Mouse (Mus musculus) embryo, embryonic 11.5 days (tissue): ENCODE data around the gene Ncf1.

Experiments used
- DNase-seq: peaks from one replicate; pipeline ENCODE4 v3.0.0-alpha.2; 2012; ENCODE audit warnings: low read depth, low spot score

Gene Ncf1

GRCm38 (mm10) chr5:134244890-134245289 is 15.5 kb upstream of the Ncf1 start:
- no peak for DNase-seq

- no peak for DNase-seq
Observed at GRCm38 (mm10) chr5:134243661-134244436, 14.4 kb upstream of the Ncf1 start.

- DNase-seq: no peak
Observed at GRCm38 (mm10) chr5:134241831-134242230, 12.4 kb upstream of the Ncf1 start.

- DNase-seq: no peak
Observed at GRCm38 (mm10) chr5:134237936-134238760, 8.7 kb upstream of the Ncf1 start.

GRCm38 (mm10) chr5:134237508-134237907 is 8.1 kb upstream of the Ncf1 start:
- no peak for DNase-seq

- no peak for DNase-seq
Observed at GRCm38 (mm10) chr5:134236796-134237195, 7.4 kb upstream of the Ncf1 start.

GRCm38 (mm10) chr5:134236241-134236640 is 6.8 kb upstream of the Ncf1 start:
- DNase-seq: no peak

- no peak for DNase-seq
Observed at GRCm38 (mm10) chr5:134235111-134235510, 5.7 kb upstream of the Ncf1 start.

GRCm38 (mm10) chr5:134234205-134234604 is 4.8 kb upstream of the Ncf1 start:
- DNase-seq: no peak

GRCm38 (mm10) chr5:134233244-134233651 is 3.8 kb upstream of the Ncf1 start:
- no peak for DNase-seq

- DNase-seq: no peak
Observed at GRCm38 (mm10) chr5:134232568-134232967, 3.1 kb upstream of the Ncf1 start.

GRCm38 (mm10) chr5:134232111-134232510 is 2.7 kb upstream of the Ncf1 start:
- DNase-seq: no peak

GRCm38 (mm10) chr5:134231376-134231775 is 2.0 kb upstream of the Ncf1 start:
- DNase-seq: no peak

GRCm38 (mm10) chr5:134228249-134228638 is 1.2 kb downstream of the Ncf1 start:
- no peak for DNase-seq

GRCm38 (mm10) chr5:134227574-134228248 is 1.7 kb downstream of the Ncf1 start:
- no peak for DNase-seq

- no peak for DNase-seq
Observed at GRCm38 (mm10) chr5:134226946-134227345, 2.5 kb downstream of the Ncf1 start.

- DNase-seq: no peak
Observed at GRCm38 (mm10) chr5:134225110-134225901, 4.1 kb downstream of the Ncf1 start.

- DNase-seq: no peak
Observed at GRCm38 (mm10) chr5:134221708-134222150, 7.7 kb downstream of the Ncf1 start.

GRCm38 (mm10) chr5:134221278-134221677 is 8.1 kb downstream of the Ncf1 start:
- DNase-seq: no peak

GRCm38 (mm10) chr5:134217900-134218299 is 11.5 kb downstream of the Ncf1 start:
- no peak for DNase-seq

GRCm38 (mm10) chr5:134214021-134214806 is 15.2 kb downstream of the Ncf1 start:
- DNase-seq: no peak
